Mouse (Mus musculus) ovary, adult 2 months (tissue): Measurements from ENCODE around the gene Ntf3. TPM values are rescaled to one million over a fixed set of nuclear protein-coding genes. Genes with fewer than 3 reads are reported as not detected.

Source experiments
- polyA plus RNA-seq: library from polyadenylated mRNA; depleted of rRNA; stranded (reverse); fragments of >200 nt; gene quantifications from 2 replicates; pipeline ENCODE4 v1.2.3, GENCODE M21; 2012; rRNA removed

Ntf3 gene
- 1.5 and 2.1 TPM in 2 replicates for polyA plus RNA-seq

GRCm38 (mm10) chr6:126166548-126167207, at the start of gene Ntf3:
Ntf3 (minus strand) TSS chr6:126166910.

